Mouse (Mus musculus): ENCODE results near the gene Rem1. TPM values are rescaled to one million over a fixed set of nuclear protein-coding genes. Genes with fewer than 3 reads are reported as not detected.

Gene Rem1
- polyA plus RNA-seq, 1 experiment from 2014 or later, result 0.60 TPM

Other genes with a start within 250 kb of the Rem1 start
- gene Sox12, start 228.9 kb upstream of the Rem1 start, polyA plus RNA-seq (2016; fragmentation: Nextera tagmentation; extraction: Ambion mirVana), result 10.6 and 11.5 TPM in 2 replicates
- 53.4 and 58.3 TPM in 2 replicates for gene Zcchc3, start 211.9 kb upstream of the Rem1 start, polyA plus RNA-seq (2016; fragmentation: Nextera tagmentation; extraction: Ambion mirVana)
- 0.43 and 0.71 TPM in 2 replicates for gene 6820408C15Rik, start 211.4 kb upstream of the Rem1 start, polyA plus RNA-seq (2016; fragmentation: Nextera tagmentation; extraction: Ambion mirVana)
- gene Defb23, start 162.3 kb upstream of the Rem1 start, polyA plus RNA-seq (2016; fragmentation: Nextera tagmentation; extraction: Ambion mirVana), result not detected in 2 replicates
- not detected in 2 replicates for gene Defb20, start 149.9 kb upstream of the Rem1 start, polyA plus RNA-seq (2016; fragmentation: Nextera tagmentation; extraction: Ambion mirVana)
- not detected in 2 replicates for gene Defb22, start 136.8 kb upstream of the Rem1 start, polyA plus RNA-seq (2016; fragmentation: Nextera tagmentation; extraction: Ambion mirVana)
- not detected in 2 replicates for gene Defb26, start 115.3 kb upstream of the Rem1 start, polyA plus RNA-seq (2016; fragmentation: Nextera tagmentation; extraction: Ambion mirVana)
- gene Defb28, start 108.7 kb upstream of the Rem1 start, polyA plus RNA-seq (2016; fragmentation: Nextera tagmentation; extraction: Ambion mirVana), result not detected in 2 replicates
- gene Defb29, start 86.9 kb upstream of the Rem1 start, polyA plus RNA-seq (2016; fragmentation: Nextera tagmentation; extraction: Ambion mirVana), result not detected in 2 replicates
- not detected in 2 replicates for gene Gm17416, start 57.6 kb upstream of the Rem1 start, polyA plus RNA-seq (2016; fragmentation: Nextera tagmentation; extraction: Ambion mirVana)
- gene Defb21, start 54.2 kb upstream of the Rem1 start, polyA plus RNA-seq (2016; fragmentation: Nextera tagmentation; extraction: Ambion mirVana), result not detected in 2 replicates
- gene Defb19, start 46.6 kb upstream of the Rem1 start, polyA plus RNA-seq (2016; fragmentation: Nextera tagmentation; extraction: Ambion mirVana), result not detected in 2 replicates
- gene Defb45, start 27.6 kb upstream of the Rem1 start, polyA plus RNA-seq (2016; fragmentation: Nextera tagmentation; extraction: Ambion mirVana), result not detected in 2 replicates
- gene Defb36, start 22.6 kb upstream of the Rem1 start, polyA plus RNA-seq (2016; fragmentation: Nextera tagmentation; extraction: Ambion mirVana), result not detected in 2 replicates
- gene Defb25, start 3.9 kb upstream of the Rem1 start, polyA plus RNA-seq (2016; fragmentation: Nextera tagmentation; extraction: Ambion mirVana), result 0.70 TPM in 1 of 2 replicates, not detected in the other
- gene H13, start 42.5 kb downstream of the Rem1 start, polyA plus RNA-seq (2016; fragmentation: Nextera tagmentation; extraction: Ambion mirVana), result 102 and 110 TPM in 2 replicates
- gene Mcts2, start 60.1 kb downstream of the Rem1 start, polyA plus RNA-seq (2016; fragmentation: Nextera tagmentation; extraction: Ambion mirVana), result 37.6 and 40.2 TPM in 2 replicates
- 161 and 182 TPM in 2 replicates for gene Id1, start 109.3 kb downstream of the Rem1 start, polyA plus RNA-seq (2016; fragmentation: Nextera tagmentation; extraction: Ambion mirVana)
- 9.9 and 10.1 TPM in 2 replicates for gene Cox4i2, start 127.2 kb downstream of the Rem1 start, polyA plus RNA-seq (2016; fragmentation: Nextera tagmentation; extraction: Ambion mirVana)
- 102 and 106 TPM in 2 replicates for gene Bcl2l1, start 204.8 kb downstream of the Rem1 start, polyA plus RNA-seq (2016; fragmentation: Nextera tagmentation; extraction: Ambion mirVana)
- 144 and 151 TPM in 2 replicates for gene Tpx2, start 221.0 kb downstream of the Rem1 start, polyA plus RNA-seq (2016; fragmentation: Nextera tagmentation; extraction: Ambion mirVana)